Mouse (Mus musculus) CH12.LX (cell line): Measurements from ENCODE around the gene Chst15.

Experiments
- CTCF ChIP-seq, 2 experiments: IDR thresholded peaks in 1 of 2; conservative IDR thresholded peaks in 1 of 2; 2 replicates each; pipeline ENCODE4 v1.5.1; 2011 to 2012; ENCODE audit warnings: low read depth in 2 of 2, low read length in 2 of 2, improper control_type of control experiment in 1 of 2, inconsistent platforms in 1 of 2, mild to moderate bottlenecking in 1 of 2, moderate library complexity in 1 of 2
- E2F4 ChIP-seq: IDR thresholded peaks from 2 replicates; pipeline ENCODE4 v1.6.1; 2011; ENCODE audit warnings: low read depth, low read length, improper control_type of control experiment; ENCODE audit not compliant: insufficient replicate concordance
- EP300 ChIP-seq: IDR thresholded peaks from 2 replicates; pipeline ENCODE4 v1.6.1; 2011; ENCODE audit warnings: low read length, improper control_type of control experiment
- ETS1 ChIP-seq: conservative IDR thresholded peaks from 2 replicates; pipeline ENCODE4 v1.6.1; 2012; ENCODE audit warnings: low read depth, mild to moderate bottlenecking, inconsistent platforms, low read length, improper control_type of control experiment, moderate library complexity
- HCFC1 ChIP-seq: IDR thresholded peaks from 2 replicates; pipeline ENCODE4 v1.6.1; 2012; ENCODE audit warnings: low read depth, mild to moderate bottlenecking, inconsistent platforms, low read length, improper control_type of control experiment
- MAX ChIP-seq: IDR thresholded peaks from 2 replicates; pipeline ENCODE4 v1.6.1; 2011; ENCODE audit warnings: low read length, improper control_type of control experiment
- NELFE ChIP-seq: IDR thresholded peaks from 2 replicates; pipeline ENCODE4 v1.6.1; 2011; ENCODE audit warnings: low read depth, low read length, improper control_type of control experiment
- NRF1 ChIP-seq: IDR thresholded peaks from 2 replicates; pipeline ENCODE4 v1.6.1; 2014; ENCODE audit warnings: low read depth, mild to moderate bottlenecking, inconsistent platforms, low read length, improper control_type of control experiment, moderate library complexity
- POLR2A ChIP-seq: IDR thresholded peaks from 2 replicates; pipeline ENCODE4 v1.6.1; 2011; ENCODE audit warnings: low read depth, mild to moderate bottlenecking, improper control_type of control experiment, low read length
- RCOR1 ChIP-seq: conservative IDR thresholded peaks from 2 replicates; pipeline ENCODE4 v1.6.1; 2012; ENCODE audit warnings: low read depth, mild to moderate bottlenecking, inconsistent platforms, low read length, improper control_type of control experiment
- TCF12 ChIP-seq: IDR thresholded peaks from 2 replicates; pipeline ENCODE4 v1.6.1; 2014; ENCODE audit warnings: low read depth, mild to moderate bottlenecking, inconsistent platforms, low read length, improper control_type of control experiment
- USF1 ChIP-seq: IDR thresholded peaks from 2 replicates; pipeline ENCODE4 v1.6.1; 2014; ENCODE audit warnings: low read depth, mild to moderate bottlenecking, inconsistent platforms, low read length, improper control_type of control experiment
- ZMIZ1 ChIP-seq: IDR thresholded peaks from 2 replicates; pipeline ENCODE4 v1.6.1; 2012; ENCODE audit warnings: low read depth, mild to moderate bottlenecking, inconsistent platforms, low read length, improper control_type of control experiment

DNA sequence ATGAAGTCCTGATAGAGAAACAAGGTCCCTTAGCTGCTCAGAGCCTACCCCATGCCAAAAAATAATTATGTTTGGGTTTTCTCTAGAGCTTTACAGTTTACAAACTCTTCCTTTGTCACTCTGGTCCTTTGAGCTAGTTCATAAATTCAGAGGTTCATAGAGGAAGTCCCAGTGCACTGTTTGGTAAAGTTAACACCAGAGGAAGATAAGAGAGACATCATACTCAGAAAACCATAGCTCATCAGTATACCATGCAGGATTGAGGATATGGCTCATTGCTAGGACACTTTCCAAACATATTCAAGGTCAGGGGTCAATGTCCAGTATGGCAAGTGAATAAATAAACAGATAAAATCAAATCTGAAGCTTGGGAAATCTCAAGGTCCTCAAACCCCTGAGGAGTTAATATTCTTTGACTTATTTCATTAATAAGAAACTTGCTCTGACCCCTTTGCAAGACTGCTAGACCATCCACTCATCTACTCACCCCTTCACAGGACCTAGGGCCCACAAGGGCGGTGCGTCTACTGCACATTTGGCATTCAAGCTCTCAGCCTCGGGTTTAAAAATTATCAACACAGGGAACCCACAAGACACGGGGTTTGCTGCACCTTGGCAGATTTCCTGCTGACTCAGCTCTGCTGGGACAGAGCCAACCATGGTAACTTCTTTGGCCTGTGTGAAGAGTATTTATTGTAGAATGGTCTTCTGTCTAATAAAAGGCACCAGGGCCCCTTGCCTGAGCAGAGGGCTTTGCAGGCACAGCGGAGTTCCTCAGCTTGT lies 8.7 kb upstream of the Chst15 start:
- no peak for TF ChIP-seq MAX
- no peak for TF ChIP-seq POLR2A
- TF ChIP-seq USF1 = no peak
- no peak for TF ChIP-seq CTCF (conservative IDR thresholded peaks at IDR 0.05 in 1 of 2, IDR thresholded peaks at IDR 0.05 in 1 of 2; ENCODE audit: low read depth in 2 of 2, low read length in 2 of 2)
- no peak for TF ChIP-seq E2F4
- TF ChIP-seq TCF12 = no peak
- no peak for TF ChIP-seq ZMIZ1
- no peak for TF ChIP-seq HCFC1
- TF ChIP-seq NELFE = no peak
- no peak for TF ChIP-seq EP300
- TF ChIP-seq NRF1 = no peak
- TF ChIP-seq RCOR1 = no peak
- no peak for TF ChIP-seq ETS1
